Mouse (Mus musculus) heart, adult 10 weeks (tissue): ENCODE data around the gene D130043K22Rik. TPM values are rescaled to one million over a fixed set of nuclear protein-coding genes. Genes with fewer than 3 reads are reported as not detected.

Source experiments
- polyA plus RNA-seq: library from polyadenylated mRNA; stranded (reverse); fragments of 350-450 nt; fragmentation: Illumina TruSeq; extraction: RNeasy Lipid Tissue Mini Kit (QIAGEN cat#74804); gene quantifications from one replicate; pipeline ENCODE4 v1.2.3, GENCODE M21; 2014; ENCODE audit warnings: low read depth, low replicate concordance

Gene D130043K22Rik
- polyA plus RNA-seq, result not detected

GRCm38 (mm10) chr13:24844983-24845955, at the start of gene D130043K22Rik:
Gene D130043K22Rik, plus strand, starts transcription at chr13:24845135.

GRCm38 (mm10) chr13:24801308-24801921, 43.5 kb upstream of the D130043K22Rik start, which contains the start of gene BC005537:
Gene BC005537, plus strand, starts transcription at chr13:24801657.

GRCm38 (mm10) chr13:24831353-24832130, 13.4 kb upstream of the D130043K22Rik start, which contains the start of the genes Acot13 and Tdp2:
Gene Acot13, minus strand, starts transcription at chr13:24831540.
Gene Tdp2, plus strand, starts transcription at chr13:24831679.

GRCm38 (mm10) chr13:24937108-24937838, 92.3 kb downstream of the D130043K22Rik start, which contains the start of gene Aldh5a1:
Gene Aldh5a1, minus strand, starts transcription at chr13:24937661.

GRCm38 (mm10) chr13:24942512-24943282, 97.8 kb downstream of the D130043K22Rik start, which contains the start of gene Gpld1:
Gene Gpld1, plus strand, starts transcription at chr13:24943152.

Other genes starting within 250 kb of the D130043K22Rik start
- not detected for gene Armh2, start 103.9 kb upstream of the D130043K22Rik start, polyA plus RNA-seq
- 84.5 TPM for gene Gmnn, start 83.2 kb upstream of the D130043K22Rik start, polyA plus RNA-seq
- 127 TPM for gene BC005537, start 43.5 kb upstream of the D130043K22Rik start, polyA plus RNA-seq
- gene Acot13, start 13.6 kb upstream of the D130043K22Rik start, polyA plus RNA-seq, result 776 TPM
- 16.8 TPM for gene Tdp2, start 13.5 kb upstream of the D130043K22Rik start, polyA plus RNA-seq
- 24.6 TPM for gene Aldh5a1, start 92.5 kb downstream of the D130043K22Rik start, polyA plus RNA-seq
- 1.8 TPM for gene Gpld1, start 98.0 kb downstream of the D130043K22Rik start, polyA plus RNA-seq
- 38.7 TPM for gene Mrs2, start 175.2 kb downstream of the D130043K22Rik start, polyA plus RNA-seq
- gene Dcdc2a, start 210.9 kb downstream of the D130043K22Rik start, polyA plus RNA-seq, result not detected